Mouse (Mus musculus) spleen, adult 2 months (tissue): ENCODE results near the gene Ubash3b.

Experiments
- CTCF ChIP-seq: fragments of 200-500 bp; IDR thresholded peaks from 2 replicates; pipeline ENCODE4 v1.5.1; 2011; ENCODE audit warnings: mild to moderate bottlenecking, inconsistent platforms; ENCODE audit not compliant: insufficient read depth, insufficient read length, insufficient replicate concordance; ENCODE audit errors: extremely low read depth
- POLR2A ChIP-seq: fragments of 200-500 bp; IDR thresholded peaks from 2 replicates; pipeline ENCODE4 v1.6.1; 2011; ENCODE audit warnings: low read depth, low read length, inconsistent platforms

- TF ChIP-seq CTCF (no peak), POLR2A (no peak)
These were observed 90.7 kb downstream of the Ubash3b start for GRCm38 (mm10) chr9:41070761-41071181.
